Mouse (Mus musculus) neutrophil, adult 5-6 weeks (primary cell): ENCODE measurements around the gene Ovol1. TPM values are rescaled to one million over a fixed set of nuclear protein-coding genes. Genes with fewer than 3 reads are reported as not detected.

Source experiments
- ATAC-seq: fragments of 151-379, 151-347 bp; 2 replicates; pipeline ENCODE4 v1.8.0; 2017; ENCODE audit warnings: mild to moderate bottlenecking, moderate TSS enrichment; ENCODE audit not compliant: insufficient number of reproducible peaks, poor library complexity, low FRiP score, severe bottlenecking; ENCODE audit errors: extremely low read depth
- total RNA-seq: library from RNA; stranded (forward); fragments of 200-1000 nt; gene quantifications from 2 replicates; pipeline ENCODE4 v1.2.3, GENCODE M21; 2017

The Ovol1 gene
- total RNA-seq, 1 experiment from 2014 or later: 0.23 TPM

DNA sequence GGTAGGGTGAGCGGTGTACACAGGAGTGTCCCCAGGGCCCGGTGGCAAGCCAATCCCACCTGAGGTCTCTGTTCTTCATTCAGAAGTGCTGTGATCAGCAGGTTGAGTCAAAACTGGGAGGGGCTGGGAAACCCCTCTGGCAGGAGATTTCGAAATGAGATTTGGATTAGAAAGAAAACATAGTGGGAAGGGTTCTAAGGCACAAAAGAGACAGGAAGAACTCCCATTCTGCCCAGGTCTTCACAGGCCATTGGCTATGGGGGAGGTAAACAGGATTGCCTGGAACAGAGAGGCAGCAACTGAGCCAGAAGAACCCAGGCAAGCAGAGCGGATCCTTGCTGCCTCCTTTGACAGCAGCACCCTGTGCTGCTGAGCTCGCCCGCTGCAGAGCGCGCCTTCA lies 21.7 kb downstream of the Ovol1 start:
- no peak for ATAC-seq

GRCm38 (mm10) chr19:5532520-5532919 lies 27.9 kb downstream of the Ovol1 start:
- no peak for ATAC-seq

- no peak for ATAC-seq
Measured at GRCm38 (mm10) chr19:5530138-5530524, 30.3 kb downstream of the Ovol1 start.

DNA sequence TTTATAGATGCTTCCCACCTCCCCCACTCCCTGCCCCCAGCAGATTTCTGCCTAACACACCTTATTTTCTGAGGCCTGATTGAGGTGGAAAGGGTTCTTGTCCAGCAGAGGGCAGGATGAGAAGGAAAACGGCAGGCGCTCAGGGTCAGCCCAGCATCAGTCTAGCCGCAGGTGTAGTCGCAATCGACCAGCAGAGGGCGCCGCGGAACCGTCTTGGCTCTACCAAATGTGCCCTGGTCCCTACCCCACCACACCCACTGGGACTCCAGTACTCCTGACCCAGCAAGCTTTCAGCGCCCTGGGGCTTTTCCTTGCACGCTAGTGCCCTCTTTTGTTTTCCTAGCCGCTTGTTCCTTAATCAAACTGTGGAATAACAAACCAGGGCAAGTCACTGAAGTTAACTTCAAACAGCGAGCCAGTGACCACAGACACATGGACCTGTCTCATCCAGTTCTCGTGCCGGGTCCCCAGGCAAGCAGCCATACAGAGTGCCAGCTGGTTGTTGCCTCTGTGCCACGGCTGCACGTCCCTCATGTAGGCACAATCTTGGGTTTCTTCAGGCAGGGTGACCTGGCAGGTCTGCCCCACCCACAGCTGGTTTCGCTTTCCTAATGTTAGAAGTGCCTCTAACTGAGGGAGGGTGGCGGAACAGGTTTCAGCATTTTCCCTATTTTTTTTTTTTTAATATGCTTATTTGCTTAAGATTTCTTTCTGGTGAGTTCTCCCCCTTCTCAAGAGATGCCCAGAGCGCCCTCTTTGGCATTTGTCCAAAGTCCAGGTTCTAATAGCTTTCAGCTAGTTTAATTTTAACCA lies 30.9 kb downstream of the Ovol1 start:
- peak; percentile 96 for ATAC-seq

- no peak for ATAC-seq
Measured at GRCm38 (mm10) chr19:5525204-5525603, 35.2 kb downstream of the Ovol1 start.

- no peak for ATAC-seq
Measured at GRCm38 (mm10) chr19:5518721-5519120, 41.7 kb downstream of the Ovol1 start.

- no peak for ATAC-seq
Measured at GRCm38 (mm10) chr19:5516906-5517505, 43.4 kb downstream of the Ovol1 start.

DNA sequence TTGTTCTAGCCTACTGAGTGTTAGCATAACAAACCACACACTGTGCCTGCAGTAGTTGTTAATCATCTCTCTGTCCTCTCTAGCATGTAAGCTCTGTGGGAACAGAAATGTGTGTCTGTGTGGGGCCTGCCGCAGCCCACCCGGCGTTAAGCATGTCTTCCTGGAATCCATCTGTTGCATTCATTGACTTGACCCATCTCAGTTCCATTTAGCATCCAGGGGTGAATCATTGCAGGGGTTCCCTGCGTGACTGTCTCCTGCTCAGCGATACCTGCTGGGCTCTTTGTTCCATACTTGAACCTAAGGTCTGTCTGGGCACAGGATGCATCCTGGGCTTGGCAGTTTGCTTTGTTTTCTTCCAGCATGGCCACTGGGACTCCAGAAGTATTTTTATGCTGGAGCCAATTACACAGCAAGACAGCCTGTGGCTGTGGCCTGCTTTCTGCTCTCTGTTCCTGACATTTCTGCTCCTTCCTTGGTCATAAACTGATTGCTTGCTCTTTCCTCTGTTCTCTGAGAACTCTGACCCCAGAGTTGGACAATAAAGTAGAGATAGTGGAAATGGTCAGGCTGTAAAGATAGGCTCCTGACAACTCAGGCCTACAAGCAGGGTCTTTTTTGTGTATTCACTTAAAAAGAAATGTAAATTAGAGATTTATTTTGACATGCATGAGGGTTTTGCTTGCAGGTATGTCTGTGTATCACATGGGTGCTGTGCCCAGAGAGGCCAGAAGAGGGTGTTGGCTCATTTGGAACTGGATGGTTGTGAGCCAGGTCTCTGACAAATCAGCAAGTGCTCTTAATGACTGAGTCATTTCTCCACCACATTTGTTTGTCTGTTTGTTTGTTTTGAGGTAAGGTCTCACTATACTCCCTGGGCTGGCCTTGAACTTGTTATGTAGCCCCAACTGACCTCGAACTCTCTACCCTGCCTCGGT lies 44.3 kb downstream of the Ovol1 start:
- no peak for ATAC-seq

- ATAC-seq: no peak
Measured at GRCm38 (mm10) chr19:5513005-5513349, 47.5 kb downstream of the Ovol1 start.

DNA sequence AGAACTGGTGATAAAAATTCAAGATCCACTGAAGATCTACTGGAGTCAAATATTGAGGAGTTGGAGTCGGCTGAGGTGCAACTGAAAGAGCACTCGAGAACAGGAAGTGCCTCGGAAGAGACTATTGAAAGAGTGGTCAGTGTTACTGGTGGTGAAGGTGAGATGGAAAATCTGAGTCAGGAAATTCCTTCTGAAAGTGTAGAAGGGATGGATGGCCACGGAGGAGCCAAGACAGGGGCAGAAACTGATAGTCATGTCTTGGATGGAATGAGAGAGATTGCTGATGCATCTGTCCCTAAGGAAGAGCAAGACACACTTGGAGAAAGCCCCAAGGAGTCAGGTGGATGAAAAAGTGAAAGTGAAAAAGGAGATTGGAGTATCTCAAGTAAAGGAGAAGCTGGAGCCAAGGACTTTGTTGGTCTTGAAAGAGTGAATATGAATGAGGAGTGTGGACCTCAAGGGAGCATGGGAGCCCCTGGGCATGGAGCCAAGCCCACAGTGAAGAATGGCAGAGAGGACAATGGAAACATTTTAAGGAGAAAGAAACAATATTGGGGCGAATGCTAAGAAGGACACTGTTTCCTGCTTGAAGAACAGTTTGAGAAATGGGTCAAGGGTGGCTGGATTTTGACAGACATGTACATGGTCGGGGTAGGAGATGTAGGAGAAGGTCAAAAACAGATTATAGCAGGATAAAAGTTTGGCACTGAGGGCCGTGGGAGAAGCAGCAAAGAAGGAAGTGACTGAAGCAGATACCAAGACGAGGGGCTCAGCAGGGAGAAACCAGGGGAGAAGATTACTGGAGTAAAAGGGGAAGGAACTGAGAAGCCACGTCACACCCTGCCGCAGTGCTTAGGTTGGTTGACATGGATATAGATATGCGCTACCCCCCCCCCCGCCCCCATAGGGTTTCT lies 48.1 kb downstream of the Ovol1 start:
- peak; percentile 58 for ATAC-seq

DNA sequence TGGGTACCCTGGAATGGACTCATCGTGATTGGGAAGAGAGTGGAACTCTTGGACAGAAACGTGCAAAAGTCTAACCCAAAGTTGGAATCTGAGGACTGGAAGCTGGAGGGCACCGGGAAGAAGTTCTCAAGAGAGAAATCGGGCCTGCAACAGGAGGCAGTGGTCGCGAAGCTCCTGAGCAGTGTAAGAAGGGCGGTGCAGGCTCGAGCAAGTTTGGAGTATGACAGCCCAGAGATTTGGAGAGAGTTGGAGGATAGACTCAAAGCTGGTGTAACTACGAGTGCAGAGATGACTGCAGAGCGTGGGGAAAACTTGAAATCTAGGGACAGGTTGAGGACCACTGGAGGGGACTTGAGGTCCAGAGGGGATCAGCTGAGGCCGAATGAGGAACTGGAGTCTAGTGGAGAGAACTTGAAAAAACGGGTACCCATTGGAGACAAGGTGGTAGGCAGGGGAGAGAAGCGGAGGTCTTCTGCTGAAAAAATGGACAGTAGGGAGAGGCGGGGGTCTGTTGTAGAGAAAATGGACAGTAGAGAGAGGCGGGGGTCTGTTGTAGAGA lies 49.3 kb downstream of the Ovol1 start:
- no peak for ATAC-seq

GRCm38 (mm10) chr19:5510031-5511026 lies 50.1 kb downstream of the Ovol1 start, which contains the start of gene Snx32:
Snx32 (minus strand) TSS chr19:5510538.
- ATAC-seq: peak; percentile 88

DNA sequence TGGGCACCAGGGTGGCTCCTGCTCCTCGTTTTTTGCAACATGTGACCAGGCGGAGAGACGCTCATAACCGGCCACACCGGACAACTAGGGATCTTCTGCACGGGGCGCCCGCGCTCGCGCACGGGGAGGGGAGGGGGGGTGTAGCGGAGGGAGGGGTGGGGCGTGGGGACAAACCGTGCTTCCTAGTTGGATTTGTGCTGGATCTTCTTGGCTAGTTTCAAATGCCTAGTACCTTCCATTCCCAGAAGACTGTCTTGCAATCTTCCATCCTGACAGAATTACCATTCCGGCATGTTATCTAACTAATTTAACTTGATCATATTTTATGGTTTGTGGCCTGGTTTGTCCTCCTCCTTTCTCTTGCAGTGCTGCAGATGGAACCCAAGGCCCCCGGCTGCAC lies 56.8 kb downstream of the Ovol1 start, which contains the start of gene 1700020D05Rik:
TSS of gene 1700020D05Rik (minus strand) at position 101 of the 400 bp plus-strand sequence.
- ATAC-seq: no peak

- no peak for ATAC-seq
Measured at GRCm38 (mm10) chr19:5500330-5500875, 60.0 kb downstream of the Ovol1 start.
